ENCODE assay signal across 9 mouse cellular contexts in the genomic region with DNA sequence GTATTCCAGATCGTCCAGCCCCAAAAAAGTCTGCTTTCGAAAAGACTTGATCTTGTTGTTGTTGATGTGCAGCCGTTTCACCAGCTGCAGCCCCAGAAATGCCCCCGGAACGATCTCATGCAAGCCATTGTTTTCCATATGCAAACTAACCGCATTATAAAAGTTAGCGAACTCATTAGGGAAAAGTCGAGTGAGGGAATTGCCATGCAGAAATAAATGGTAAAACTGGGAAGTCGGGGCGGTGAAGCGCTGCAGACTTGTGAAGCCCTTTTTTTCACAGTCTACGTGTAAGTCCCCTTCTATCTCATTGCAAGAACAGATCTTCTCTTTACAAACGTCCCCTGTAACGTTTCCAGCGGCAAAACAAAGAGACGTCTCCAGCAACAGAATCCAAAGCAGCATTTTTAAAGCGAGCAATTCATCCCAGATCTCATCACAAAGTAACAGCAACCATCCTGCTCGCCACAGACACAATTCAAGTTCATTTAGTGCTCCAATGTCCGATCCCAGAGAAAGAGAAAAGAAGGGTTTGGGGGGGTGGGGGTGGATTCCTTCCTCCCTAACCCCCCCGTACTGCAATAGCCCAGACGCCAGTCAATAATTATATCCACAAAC. TPM values are rescaled to one million over a fixed set of nuclear protein-coding genes. Genes with fewer than 3 reads are reported as not detected.
DNase-seq lines count a peak whose midpoint lies in the region; ATAC-seq and TF ChIP-seq lines count a peak whose summit lies in the region.
"Had no signal": no experiment of that assay in that cellular context is flagged by ENCODE, and none has a peak within 500 bp of the region (broad histone marks: within the 10 kb centered on the region; RNA-seq: fewer than 3 reads in every experiment).

No protein-coding gene starts in this region.

- H3K9me3 ChIP-seq in lung, postnatal 0 days (ENCODE audit: low read length): no peaks in the 10 kb centered on the region

- H3K4me1 ChIP-seq in lung, postnatal 0 days (ENCODE audit: insufficient read depth, low read depth, low read length): peaks cover 6% of the 10 kb centered on the region; the same call in 1 of the 2 replicates

- TF ChIP-seq CTCF in lung, postnatal 0 days (IDR thresholded peaks at IDR 0.05): no peak

- no peak for ATAC-seq in cerebellum, adult (ENCODE audit: insufficient number of reproducible peaks, low FRiP score, low TSS enrichment)
- ATAC-seq in lung, postnatal 0 days: no peak

- H3K4me2 ChIP-seq in lung, postnatal 0 days (replicated peaks; ENCODE audit: low read depth, low read length): 0 out of 2 replicates have a peak overlapping the region, but pooled peaks have one; percentile 9

- H3K4me3 ChIP-seq in lung, postnatal 0 days (ENCODE audit: low read depth, low read length): no peak overlapping the region

- 2% methylated on average over 21 of the region's 21 CpGs for WGBS in lung, postnatal 0 days

- DNase-seq in cerebellum, adult 11 months: peak; percentile 22
- no peak for DNase-seq in lung, postnatal 0 days (ENCODE audit: low spot score)
- no peak for DNase-seq in lung, adult 18-20 months
- peak; percentile 20 to 37 for DNase-seq in layer of hippocampus, postnatal 36 days
- peak; percentile 35 to 36 for DNase-seq in right cerebral cortex, postnatal 10 days (ENCODE audit: low spot score in 2 of 2)
- DNase-seq in gastrocnemius, postnatal 10 days: no peak
- no peak for DNase-seq in kidney, adult 8-10 months

- H3K27me3 ChIP-seq in lung, postnatal 0 days (replicated peaks; ENCODE audit: insufficient read depth, low read length): 0 out of 2 replicates have a peak, but pooled peaks cover 14% of the 10 kb centered on the region

- no peak for TF ChIP-seq EP300 in lung, postnatal 0 days (IDR thresholded peaks at IDR 0.05)

- H3K27ac ChIP-seq in lung, postnatal 0 days (ENCODE audit: low read length): no peak overlapping the region

- no peaks in the 10 kb centered on the region for H3K36me3 ChIP-seq in lung, postnatal 0 days (ENCODE audit: insufficient read depth, low read length)

- H3K9ac ChIP-seq in lung, postnatal 0 days (replicated peaks; ENCODE audit: low read depth): no peak overlapping the region

RNA-seq across cellular contexts. Expression of a gene that starts 1.0 kb away (rescaled TPM):
- polyA plus RNA-seq in lung, postnatal 0 days (2015; fragmentation: Nextera tagmentation; extraction: Ambion mirVana): 0.04 TPM in 1 of 2 replicates, not detected in the other
- 10 to 100 TPM; 56.2 to 58.4 TPM for total RNA-seq in layer of hippocampus, postnatal 36 days (2021)
- total RNA-seq in gastrocnemius, postnatal 10 days (2021): 1 to 10 TPM; 1.2 to 1.6 TPM
- total RNA-seq: liver, adult 2 months had no signal
- polyA plus RNA-seq: liver, adult 2 months had no signal

Comparison
In these comparisons a context has a peak if more than half of its experiments do, and no peak if none do; other contexts are left out.
1. DNase-seq: peak in cerebellum, adult 11 months (single experiment), layer of hippocampus, postnatal 36 days (2 of 2) and right cerebral cortex, postnatal 10 days (2 of 2); none in lung, postnatal 0 days (single experiment), lung, adult 18-20 months (0 of 2), gastrocnemius, postnatal 10 days (single experiment) and kidney, adult 8-10 months (0 of 2).
2. RNA of a gene that starts 1.0 kb away (total RNA-seq): 56.2 to 58.4 TPM in layer of hippocampus, postnatal 36 days; 1.2 to 1.6 TPM in gastrocnemius, postnatal 10 days; every median in the first group is over 10 times any median in the second.